Mouse (Mus musculus) adrenal gland, adult 8-10 months (tissue): ENCODE measurements around the gene Ank2. TPM values are rescaled to one million over a fixed set of nuclear protein-coding genes. Genes with fewer than 3 reads are reported as not detected.
A peak's percentile ranks its signal among the peaks of the same experiment; 100 is the strongest.

Experiments
- DNase-seq: peaks from one replicate; pipeline ENCODE4 v3.0.0; 2022
- total RNA-seq, 4 experiments: library from RNA; stranded (reverse); gene quantifications; 2 replicates each; pipeline ENCODE4 v1.2.4; 2022

The Ank2 gene
- 10 to 100 TPM; 42.5 to 55.4 (median 46.6) TPM for total RNA-seq

GRCm38 (mm10) chr3:127498742-127499400 is at the start of gene Ank2:
TSS of gene Ank2 (minus strand) at chr3:127499350.
- DNase-seq, result peak; percentile 54

- peak; percentile 15 for DNase-seq
These were observed 48.7 kb upstream of the Ank2 start for GRCm38 (mm10) chr3:127547882-127548281.

- no peak for DNase-seq
These were observed 45.5 kb upstream of the Ank2 start for GRCm38 (mm10) chr3:127544610-127545121.

GRCm38 (mm10) chr3:127543976-127544375 is 44.8 kb upstream of the Ank2 start:
- no peak for DNase-seq

GRCm38 (mm10) chr3:127539193-127539592 is 40.0 kb upstream of the Ank2 start:
- DNase-seq, result no peak

- DNase-seq, result no peak
These were observed 31.1 kb upstream of the Ank2 start for GRCm38 (mm10) chr3:127530293-127530692.

- no peak for DNase-seq
These were observed 30.7 kb upstream of the Ank2 start for GRCm38 (mm10) chr3:127529824-127530223.

GRCm38 (mm10) chr3:127529210-127529609 is 30.1 kb upstream of the Ank2 start:
- no peak for DNase-seq

GRCm38 (mm10) chr3:127527465-127528034 is 28.4 kb upstream of the Ank2 start:
- DNase-seq, result peak; percentile 20

GRCm38 (mm10) chr3:127525188-127525819 is 26.2 kb upstream of the Ank2 start:
- no peak for DNase-seq

GRCm38 (mm10) chr3:127521156-127521555 is 22.0 kb upstream of the Ank2 start:
- DNase-seq, result no peak

GRCm38 (mm10) chr3:127520300-127520699 is 21.1 kb upstream of the Ank2 start:
- no peak for DNase-seq

GRCm38 (mm10) chr3:127515251-127515650 is 16.1 kb upstream of the Ank2 start:
- no peak for DNase-seq

GRCm38 (mm10) chr3:127513699-127514098 is 14.5 kb upstream of the Ank2 start:
- no peak for DNase-seq

- peak; percentile 59 for DNase-seq
These were observed 13.7 kb upstream of the Ank2 start for GRCm38 (mm10) chr3:127512794-127513335.

GRCm38 (mm10) chr3:127511786-127512746 is 12.9 kb upstream of the Ank2 start:
- DNase-seq, result peak; percentile 15

GRCm38 (mm10) chr3:127507878-127508783 is 9.0 kb upstream of the Ank2 start:
- no peak for DNase-seq

GRCm38 (mm10) chr3:127498197-127498741 is 881 bp downstream of the Ank2 start:
- DNase-seq, result no peak

- DNase-seq, result no peak
These were observed 6.5 kb downstream of the Ank2 start for GRCm38 (mm10) chr3:127492663-127493062.

- DNase-seq, result no peak
These were observed 11.8 kb downstream of the Ank2 start for GRCm38 (mm10) chr3:127487302-127487701.

- no peak for DNase-seq
These were observed 14.0 kb downstream of the Ank2 start for GRCm38 (mm10) chr3:127485174-127485573.
